Mouse (Mus musculus): ENCODE results near the gene Ugt1a6b. TPM values are rescaled to one million over a fixed set of nuclear protein-coding genes. Genes with fewer than 3 reads are reported as not detected.
"Not testable (repeated sequence)": the region's sequence is repeated elsewhere in the genome, so short reads cannot be mapped to it uniquely, and the experiment has no call there.

Ugt1a6b gene
- polyA plus RNA-seq, 1 experiment: 0.29 TPM

GRCm38 (mm10) chr1:88133908-88134456, 30.9 kb downstream of the Ugt1a6b start:
- no peak for DNase-seq (ENCODE audit: low read depth in 1 of 2, low spot score in 2 of 2)
- no peaks in the 10 kb centered on the region for H3K36me3 ChIP-seq (ENCODE audit: control insufficient read depth, insufficient read depth, low read length)
- H3K4me3 ChIP-seq (ENCODE audit: extremely low read depth, insufficient read depth, insufficient read length): no peak overlapping the region
- H3K4me1 ChIP-seq (ENCODE audit: control insufficient read depth, insufficient read depth, insufficient read length): no peaks in the 10 kb centered on the region
- 2% methylated on average over 3 of the region's 3 CpGs for WGBS
- no peaks in the 10 kb centered on the region for H3K27me3 ChIP-seq (ENCODE audit: control insufficient read depth, insufficient read depth, low read length)
- TF ChIP-seq POLR2A (IDR thresholded peaks at IDR 0.05; ENCODE audit: low read depth, low read length) (no peak), CTCF (IDR thresholded peaks at IDR 0.05; ENCODE audit: extremely low read depth, insufficient read depth, insufficient read length, insufficient replicate concordance) (no peak)
- H3K27ac ChIP-seq (ENCODE audit: insufficient read depth, low read length): no peak overlapping the region

DNA sequence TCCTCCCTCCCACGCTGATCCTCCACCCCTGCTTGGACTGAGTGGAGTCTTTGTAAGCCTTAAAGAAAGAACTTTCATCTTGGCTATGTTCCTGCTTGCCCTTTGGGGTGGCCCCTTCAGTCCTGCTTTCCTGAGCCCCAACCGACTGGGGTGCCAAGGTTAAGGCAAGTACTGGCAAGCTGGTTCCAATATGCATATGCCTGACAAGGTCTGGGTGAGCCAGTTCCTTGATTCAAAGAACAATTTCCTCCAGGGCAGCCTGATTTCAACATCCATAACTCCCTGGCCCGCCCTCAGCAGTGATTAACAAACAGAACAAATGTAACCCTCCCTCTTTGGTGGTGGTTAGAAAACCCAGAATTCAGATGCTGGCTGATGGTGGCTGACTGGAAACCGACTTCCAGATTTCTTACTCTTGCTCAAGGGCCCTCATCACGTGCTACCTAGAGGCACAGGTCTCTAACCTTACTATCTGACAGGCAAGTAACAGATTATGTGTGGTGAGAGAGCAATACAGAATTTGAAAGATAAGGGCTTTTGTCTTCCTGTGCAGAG, 31.5 kb downstream of the Ugt1a6b start, which contains the start of gene Ugt1a6a:
Gene Ugt1a6a, plus strand, starts transcription at position 353 of the 555 bp plus-strand sequence.
- H3K36me3 ChIP-seq (ENCODE audit: control insufficient read depth, insufficient read depth, low read length); H3K4me3 ChIP-seq (ENCODE audit: extremely low read depth, insufficient read depth, insufficient read length); H3K4me1 ChIP-seq (ENCODE audit: control insufficient read depth, insufficient read depth, insufficient read length); H3K27me3 ChIP-seq (ENCODE audit: control insufficient read depth, insufficient read depth, low read length); H3K27ac ChIP-seq (ENCODE audit: insufficient read depth, low read length); DNase-seq (ENCODE audit: low read depth in 1 of 2, low spot score in 2 of 2): not testable (repeated sequence)
- WGBS: 18% methylated on average over 5 of the region's 5 CpGs

- not testable (repeated sequence) for H3K27ac ChIP-seq (ENCODE audit: insufficient read depth, low read length); H3K4me1 ChIP-seq (ENCODE audit: control insufficient read depth, insufficient read depth, insufficient read length); H3K36me3 ChIP-seq (ENCODE audit: control insufficient read depth, insufficient read depth, low read length); DNase-seq (ENCODE audit: low read depth in 1 of 2, low spot score in 2 of 2); H3K4me3 ChIP-seq (ENCODE audit: extremely low read depth, insufficient read depth, insufficient read length); H3K27me3 ChIP-seq (ENCODE audit: control insufficient read depth, insufficient read depth, low read length)
- 93% methylated on average over 6 of the region's 6 CpGs for WGBS
Measured at GRCm38 (mm10) chr1:88135229-88135904, 32.3 kb downstream of the Ugt1a6b start.

DNA sequence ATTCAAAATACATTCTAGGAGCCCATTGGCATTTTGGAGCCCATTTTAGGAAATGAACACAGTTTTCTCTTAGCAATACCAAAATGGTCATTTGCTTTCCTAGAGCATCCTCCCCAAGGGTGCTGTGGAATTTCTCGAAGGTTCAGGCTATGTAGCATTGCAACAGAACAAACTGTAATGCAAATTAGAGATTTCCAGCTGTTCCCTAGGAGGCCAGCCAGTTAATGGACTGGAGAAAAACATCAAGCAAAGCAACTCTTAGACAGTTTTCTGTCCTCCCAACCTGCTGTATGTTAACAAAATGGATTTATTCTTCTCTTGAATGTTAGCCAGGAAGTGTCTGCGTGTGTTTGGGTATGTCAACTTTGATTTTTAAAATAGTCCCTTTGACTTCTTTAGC, 33.6 kb downstream of the Ugt1a6b start:
- H3K4me1 ChIP-seq (ENCODE audit: control insufficient read depth, insufficient read depth, insufficient read length): no peaks in the 10 kb centered on the region

GRCm38 (mm10) chr1:88137264-88137663, 34.2 kb downstream of the Ugt1a6b start:
- H3K27me3 ChIP-seq (ENCODE audit: control insufficient read depth, insufficient read depth, low read length): no peaks in the 10 kb centered on the region
- WGBS: 89% methylated on average over 3 of the region's 3 CpGs
- no peaks in the 10 kb centered on the region for H3K36me3 ChIP-seq (ENCODE audit: control insufficient read depth, insufficient read depth, low read length)
- no peak overlapping the region for H3K4me3 ChIP-seq (ENCODE audit: extremely low read depth, insufficient read depth, insufficient read length)
- DNase-seq (ENCODE audit: low read depth in 1 of 2, low spot score in 2 of 2): no peak
- H3K4me1 ChIP-seq (ENCODE audit: control insufficient read depth, insufficient read depth, insufficient read length): no peaks in the 10 kb centered on the region
- TF ChIP-seq POLR2A (IDR thresholded peaks at IDR 0.05; ENCODE audit: low read depth, low read length) (no peak), CTCF (IDR thresholded peaks at IDR 0.05; ENCODE audit: extremely low read depth, insufficient read depth, insufficient read length, insufficient replicate concordance) (no peak)
- H3K27ac ChIP-seq (ENCODE audit: insufficient read depth, low read length): no peak overlapping the region

More for the DNA sequence above, 33.6 kb downstream of the Ugt1a6b start:
- 81% methylated on average over 2 of the region's 2 CpGs for WGBS
- Histone ChIP-seq H3K27me3 (ENCODE audit: control insufficient read depth, insufficient read depth, low read length) (no peaks in the 10 kb centered on the region), H3K36me3 (ENCODE audit: control insufficient read depth, insufficient read depth, low read length) (no peaks in the 10 kb centered on the region), H3K27ac (ENCODE audit: insufficient read depth, low read length) (no peak overlapping the region), H3K4me3 (ENCODE audit: extremely low read depth, insufficient read depth, insufficient read length) (no peak overlapping the region)
- DNase-seq (ENCODE audit: low read depth in 1 of 2, low spot score in 2 of 2): no peak
- TF ChIP-seq POLR2A (IDR thresholded peaks at IDR 0.05; ENCODE audit: low read depth, low read length) (no peak), CTCF (IDR thresholded peaks at IDR 0.05; ENCODE audit: extremely low read depth, insufficient read depth, insufficient read length, insufficient replicate concordance) (no peak)

- Histone ChIP-seq H3K27me3 (ENCODE audit: control insufficient read depth, insufficient read depth, low read length) (no peaks in the 10 kb centered on the region), H3K36me3 (ENCODE audit: control insufficient read depth, insufficient read depth, low read length) (no peaks in the 10 kb centered on the region), H3K27ac (ENCODE audit: insufficient read depth, low read length) (no peak overlapping the region), H3K4me1 (ENCODE audit: control insufficient read depth, insufficient read depth, insufficient read length) (no peaks in the 10 kb centered on the region), H3K4me3 (ENCODE audit: extremely low read depth, insufficient read depth, insufficient read length) (no peak overlapping the region)
- DNase-seq (ENCODE audit: low read depth in 1 of 2, low spot score in 2 of 2): no peak
- WGBS: 92% methylated on average over 1 of the region's 1 CpGs
- TF ChIP-seq POLR2A (IDR thresholded peaks at IDR 0.05; ENCODE audit: low read depth, low read length): no peak
- no peak for TF ChIP-seq CTCF (IDR thresholded peaks at IDR 0.05; ENCODE audit: extremely low read depth, insufficient read depth, insufficient read length, insufficient replicate concordance)
Measured at GRCm38 (mm10) chr1:88138145-88138544, 35.1 kb downstream of the Ugt1a6b start.

DNA sequence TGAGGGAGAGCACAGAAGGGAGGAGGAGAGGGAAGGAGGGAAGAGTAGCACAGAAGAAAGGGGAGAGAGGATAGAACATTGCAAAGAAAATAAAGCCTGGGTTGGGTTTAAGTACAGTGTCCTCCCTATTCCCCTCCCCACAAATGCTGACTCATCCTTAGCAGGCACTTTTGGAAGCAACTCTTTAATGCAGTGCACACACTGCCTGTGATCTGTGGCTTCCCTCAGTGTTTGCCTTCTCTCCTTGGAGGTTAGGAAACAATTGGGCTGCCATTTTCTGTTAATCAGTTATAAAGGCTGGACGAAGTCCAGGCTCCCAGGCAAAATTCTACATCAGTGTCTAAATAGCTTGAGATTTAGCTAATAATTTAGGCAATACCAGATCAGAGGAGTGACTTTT, 37.4 kb downstream of the Ugt1a6b start:
- not testable (repeated sequence) for DNase-seq (ENCODE audit: low read depth in 1 of 2, low spot score in 2 of 2); H3K27ac ChIP-seq (ENCODE audit: insufficient read depth, low read length); H3K36me3 ChIP-seq (ENCODE audit: control insufficient read depth, insufficient read depth, low read length); H3K4me1 ChIP-seq (ENCODE audit: control insufficient read depth, insufficient read depth, insufficient read length); H3K4me3 ChIP-seq (ENCODE audit: extremely low read depth, insufficient read depth, insufficient read length); H3K27me3 ChIP-seq (ENCODE audit: control insufficient read depth, insufficient read depth, low read length)
- 69% methylated on average over 1 of the region's 1 CpGs for WGBS

Data from spleen, adult 2 months (tissue).